Mouse (Mus musculus): ENCODE data around the gene Pbxip1. TPM values are rescaled to one million over a fixed set of nuclear protein-coding genes. Genes with fewer than 3 reads are reported as not detected.

The Pbxip1 gene
- polyA plus RNA-seq, 1 experiment from 2014 or later: 39.2 TPM

DNA sequence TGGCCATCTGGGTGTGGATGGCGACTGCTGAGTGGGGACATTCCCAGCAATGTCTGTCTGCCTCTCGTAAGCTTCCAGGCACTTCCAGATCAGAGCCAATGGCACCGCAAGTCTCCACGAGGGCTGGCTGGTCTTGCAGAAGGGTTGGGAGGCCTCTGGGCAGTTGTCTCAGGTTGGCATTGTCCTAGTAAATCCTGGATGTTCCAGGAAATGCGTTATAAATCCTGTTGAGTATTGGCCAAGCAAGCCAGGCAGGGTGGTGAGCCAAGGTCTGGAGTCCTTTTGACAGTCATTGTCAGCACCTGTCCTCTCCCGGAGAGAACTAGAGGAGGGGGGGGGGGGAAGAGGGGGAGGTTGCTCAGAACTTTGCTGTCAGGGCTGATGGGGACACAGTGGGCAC lies 42.5 kb downstream of the Pbxip1 start:
- 68% methylated on average over 6 of the region's 6 CpGs for WGBS
- Histone ChIP-seq H3K36me3 (no peaks in the 10 kb centered on the region), H3K9ac (no peak overlapping the region), H3K4me3 (replicated peaks) (no peak overlapping the region), H3K9me3 (no peaks in the 10 kb centered on the region), H3K4me1 (replicated peaks) (no peaks in the 10 kb centered on the region), H3K4me2 (replicated peaks) (no peak overlapping the region), H3K27ac (no peak overlapping the region), H3K27me3 (replicated peaks) (no peaks in the 10 kb centered on the region)
- no peak for ATAC-seq

- no peak overlapping the region for H3K4me2 ChIP-seq (replicated peaks)
- H3K27ac ChIP-seq: no peak overlapping the region
- no peak overlapping the region for H3K4me3 ChIP-seq (replicated peaks)
- H3K9me3 ChIP-seq: no peaks in the 10 kb centered on the region
- WGBS: 43% methylated on average over 2 of the region's 2 CpGs
- no peak for ATAC-seq
- H3K4me1 ChIP-seq (replicated peaks): no peaks in the 10 kb centered on the region
- H3K9ac ChIP-seq: no peak overlapping the region
- no peaks in the 10 kb centered on the region for H3K36me3 ChIP-seq
- H3K27me3 ChIP-seq (replicated peaks): no peaks in the 10 kb centered on the region
Measured at GRCm38 (mm10) chr3:89481488-89481887, 45.0 kb downstream of the Pbxip1 start.

DNA sequence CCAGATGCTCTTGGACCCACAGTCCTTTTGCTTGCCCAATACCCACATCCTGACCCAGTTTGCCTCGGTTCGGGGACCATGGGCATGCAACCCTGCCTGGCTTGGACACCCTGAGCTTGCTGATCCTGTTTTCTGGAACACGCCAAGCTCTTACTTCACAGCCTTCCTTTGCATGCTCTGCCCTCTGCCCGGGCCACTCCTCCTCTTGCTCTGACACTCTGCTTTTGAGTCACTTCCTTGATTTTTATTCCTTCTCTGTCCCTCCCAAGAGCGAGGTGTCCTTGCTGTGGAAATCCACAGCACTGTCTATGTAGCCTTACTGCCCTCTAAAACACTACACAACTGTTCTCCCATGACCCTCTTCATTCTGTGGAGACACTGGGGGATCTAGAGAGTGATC lies 45.7 kb downstream of the Pbxip1 start:
- no peak overlapping the region for H3K27ac ChIP-seq
- H3K9ac ChIP-seq: no peak overlapping the region
- WGBS: 76% methylated on average over 5 of the region's 5 CpGs
- no peaks in the 10 kb centered on the region for H3K27me3 ChIP-seq (replicated peaks)
- H3K4me3 ChIP-seq (replicated peaks): no peak overlapping the region
- H3K4me2 ChIP-seq (replicated peaks): no peak overlapping the region
- no peak; the same call in 1 of the 2 replicates for ATAC-seq
- no peaks in the 10 kb centered on the region for H3K36me3 ChIP-seq
- no peaks in the 10 kb centered on the region for H3K9me3 ChIP-seq
- H3K4me1 ChIP-seq (replicated peaks): no peaks in the 10 kb centered on the region

DNA sequence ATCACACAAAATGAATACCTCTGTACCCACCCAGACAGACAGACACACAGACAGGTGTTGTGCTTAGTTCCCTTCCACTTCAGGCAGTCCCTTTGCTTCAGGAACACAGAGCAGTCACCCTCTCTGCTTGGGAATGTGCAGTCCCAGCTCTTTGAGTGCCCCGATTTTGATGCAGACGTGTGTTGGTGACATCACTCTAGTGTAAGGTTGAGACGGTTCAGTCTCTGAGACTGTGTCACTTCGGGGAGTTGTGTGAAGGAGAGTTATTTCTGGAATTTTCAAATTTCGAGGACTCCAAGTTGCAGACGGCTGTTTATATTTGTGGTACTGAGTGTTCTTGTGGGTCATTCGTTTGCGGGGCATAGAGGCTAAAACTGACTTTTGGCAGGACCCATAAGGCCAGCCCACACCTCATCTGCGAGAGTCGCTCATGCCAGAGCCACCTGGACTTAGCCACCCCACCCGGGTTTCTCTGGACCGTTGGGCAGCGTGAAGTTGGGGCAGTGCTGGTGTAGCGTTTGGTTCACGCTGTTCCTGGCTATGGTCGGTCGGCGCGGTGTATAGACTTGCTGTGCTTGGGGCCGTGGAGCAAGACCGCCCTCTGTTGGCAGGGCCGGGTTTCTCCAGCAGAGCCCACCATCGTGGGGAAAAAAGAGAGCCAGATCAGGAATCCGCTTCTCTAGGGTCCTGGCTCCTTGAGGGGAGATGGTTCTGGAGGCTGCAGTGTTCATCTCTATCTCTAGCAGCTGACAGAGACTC lies 48.4 kb downstream of the Pbxip1 start:
- Histone ChIP-seq H3K4me1 (replicated peaks) (no peaks in the 10 kb centered on the region), H3K27ac (no peak overlapping the region), H3K4me3 (replicated peaks) (no peak overlapping the region), H3K9me3 (no peaks in the 10 kb centered on the region), H3K4me2 (replicated peaks) (peak overlapping the region; percentile 47), H3K27me3 (replicated peaks) (no peaks in the 10 kb centered on the region), H3K36me3 (no peaks in the 10 kb centered on the region), H3K9ac (no peak overlapping the region)
- WGBS: 17% methylated on average over 24 of the region's 24 CpGs
- ATAC-seq: peak; percentile 90

GRCm38 (mm10) chr3:89486111-89486510 lies 49.6 kb downstream of the Pbxip1 start:
- Histone ChIP-seq H3K9me3 (no peaks in the 10 kb centered on the region), H3K9ac (no peak overlapping the region), H3K4me3 (replicated peaks) (no peak overlapping the region), H3K4me2 (replicated peaks) (no peak overlapping the region), H3K27ac (no peak overlapping the region), H3K4me1 (replicated peaks) (no peaks in the 10 kb centered on the region), H3K27me3 (replicated peaks) (no peaks in the 10 kb centered on the region), H3K36me3 (no peaks in the 10 kb centered on the region)
- ATAC-seq: no peak
- WGBS: 87% methylated on average over 8 of the region's 8 CpGs

- ATAC-seq: no peak
- Histone ChIP-seq H3K36me3 (no peaks in the 10 kb centered on the region), H3K27me3 (replicated peaks) (no peaks in the 10 kb centered on the region), H3K4me2 (replicated peaks) (no peak overlapping the region), H3K9me3 (no peaks in the 10 kb centered on the region), H3K27ac (no peak overlapping the region), H3K9ac (no peak overlapping the region), H3K4me1 (replicated peaks) (no peaks in the 10 kb centered on the region), H3K4me3 (replicated peaks) (no peak overlapping the region)
- 63% methylated on average over 20 of the region's 20 CpGs for WGBS
Measured at GRCm38 (mm10) chr3:89486916-89487702, 50.6 kb downstream of the Pbxip1 start.

DNA sequence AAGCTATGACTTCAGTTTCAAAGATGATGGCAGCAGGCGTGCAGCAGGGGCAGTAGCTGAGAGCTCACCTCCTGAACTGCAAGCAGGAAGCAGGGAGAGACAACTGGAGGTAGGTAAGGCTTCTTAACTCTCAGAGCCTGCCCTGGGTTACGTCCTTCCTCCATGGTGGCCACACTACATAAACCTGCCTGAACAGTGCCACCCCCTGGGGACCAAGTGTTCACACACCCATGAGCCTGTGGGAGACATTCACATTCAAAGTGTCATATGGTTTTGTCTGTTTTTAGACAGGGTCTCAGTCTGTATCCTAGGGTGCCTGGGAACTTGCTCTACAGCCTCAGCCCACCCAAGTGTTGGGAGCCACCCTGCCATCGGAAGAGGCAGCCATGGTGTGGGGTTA lies 54.3 kb downstream of the Pbxip1 start:
- WGBS: 89% methylated on average over 3 of the region's 3 CpGs

GRCm38 (mm10) chr3:89491559-89491958 lies 55.1 kb downstream of the Pbxip1 start:
- H3K9ac ChIP-seq: no peak overlapping the region
- no peak overlapping the region for H3K4me3 ChIP-seq (replicated peaks)
- no peak for ATAC-seq
- WGBS: 90% methylated on average over 5 of the region's 5 CpGs
- no peaks in the 10 kb centered on the region for H3K36me3 ChIP-seq
- no peak overlapping the region for H3K27ac ChIP-seq
- no peaks in the 10 kb centered on the region for H3K4me1 ChIP-seq (replicated peaks)
- no peak overlapping the region for H3K4me2 ChIP-seq (replicated peaks)
- no peaks in the 10 kb centered on the region for H3K9me3 ChIP-seq
- no peaks in the 10 kb centered on the region for H3K27me3 ChIP-seq (replicated peaks)

More for the DNA sequence above, 54.3 kb downstream of the Pbxip1 start:
- no peaks in the 10 kb centered on the region for H3K27me3 ChIP-seq (replicated peaks)
- no peaks in the 10 kb centered on the region for H3K9me3 ChIP-seq
- H3K4me3 ChIP-seq (replicated peaks): no peak overlapping the region
- H3K9ac ChIP-seq: no peak overlapping the region
- no peaks in the 10 kb centered on the region for H3K4me1 ChIP-seq (replicated peaks)
- ATAC-seq: no peak
- no peaks in the 10 kb centered on the region for H3K36me3 ChIP-seq
- no peak overlapping the region for H3K4me2 ChIP-seq (replicated peaks)
- no peak overlapping the region for H3K27ac ChIP-seq

GRCm38 (mm10) chr3:89492701-89493151 lies 56.2 kb downstream of the Pbxip1 start:
- Histone ChIP-seq H3K4me3 (replicated peaks) (no peak overlapping the region), H3K9me3 (no peaks in the 10 kb centered on the region), H3K4me1 (replicated peaks) (no peaks in the 10 kb centered on the region), H3K27ac (no peak overlapping the region), H3K4me2 (replicated peaks) (no peak overlapping the region), H3K36me3 (no peaks in the 10 kb centered on the region), H3K9ac (no peak overlapping the region), H3K27me3 (replicated peaks) (no peaks in the 10 kb centered on the region)
- WGBS: 30% methylated on average over 8 of the region's 8 CpGs
- ATAC-seq: no peak

- no peaks in the 10 kb centered on the region for H3K36me3 ChIP-seq
- no peak overlapping the region for H3K4me2 ChIP-seq (replicated peaks)
- H3K4me3 ChIP-seq (replicated peaks): no peak overlapping the region
- no peaks in the 10 kb centered on the region for H3K4me1 ChIP-seq (replicated peaks)
- no peaks in the 10 kb centered on the region for H3K27me3 ChIP-seq (replicated peaks)
- H3K9me3 ChIP-seq: no peaks in the 10 kb centered on the region
- no peak overlapping the region for H3K27ac ChIP-seq
- ATAC-seq: no peak
- H3K9ac ChIP-seq: no peak overlapping the region
- WGBS: 85% methylated on average over 5 of the region's 5 CpGs
Measured at GRCm38 (mm10) chr3:89494630-89495029, 58.1 kb downstream of the Pbxip1 start.

- Histone ChIP-seq H3K4me3 (replicated peaks) (no peak overlapping the region), H3K9me3 (no peaks in the 10 kb centered on the region), H3K36me3 (no peaks in the 10 kb centered on the region), H3K4me2 (replicated peaks) (no peak overlapping the region), H3K27ac (no peak overlapping the region), H3K4me1 (replicated peaks) (no peaks in the 10 kb centered on the region), H3K27me3 (replicated peaks) (no peaks in the 10 kb centered on the region), H3K9ac (no peak overlapping the region)
- no peak for ATAC-seq
- WGBS: 67% methylated on average over 3 of the region's 3 CpGs
Measured at GRCm38 (mm10) chr3:89496366-89496765, 59.9 kb downstream of the Pbxip1 start.

DNA sequence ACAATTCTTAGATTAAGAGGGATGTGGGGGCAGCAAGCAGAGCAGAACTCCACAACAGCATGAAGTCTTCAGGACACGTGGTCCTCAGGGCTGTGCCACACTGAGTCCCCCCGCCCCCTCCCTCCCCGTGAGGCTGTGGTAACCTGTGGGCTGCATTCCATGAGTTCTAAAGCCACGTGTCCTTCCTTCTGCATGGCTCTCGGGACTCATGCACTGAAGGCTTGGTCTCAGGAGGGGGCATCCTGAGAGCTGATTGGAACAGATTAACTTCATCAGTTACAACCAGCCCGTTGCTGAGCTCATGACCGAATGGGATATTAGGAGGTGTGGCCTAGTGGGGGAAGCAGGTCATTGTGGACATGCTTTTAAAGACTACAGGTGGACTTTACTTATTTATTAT lies 63.2 kb downstream of the Pbxip1 start:
- Histone ChIP-seq H3K36me3 (no peaks in the 10 kb centered on the region), H3K27me3 (replicated peaks) (no peaks in the 10 kb centered on the region), H3K9ac (no peak overlapping the region), H3K27ac (no peak overlapping the region), H3K4me1 (replicated peaks) (no peaks in the 10 kb centered on the region), H3K4me3 (replicated peaks) (no peak overlapping the region), H3K9me3 (no peaks in the 10 kb centered on the region), H3K4me2 (replicated peaks) (no peak overlapping the region)
- no peak for ATAC-seq
- WGBS: 61% methylated on average over 7 of the region's 7 CpGs
